Mouse (Mus musculus) intestine, postnatal 0 days (tissue): Measurements from ENCODE around the gene Hmbs. TPM values are rescaled to one million over a fixed set of nuclear protein-coding genes. Genes with fewer than 3 reads are reported as not detected.
A peak's percentile ranks its signal among the peaks of the same experiment; 100 is the strongest.
"Not testable (repeated sequence)": the region's sequence is repeated elsewhere in the genome, so short reads cannot be mapped to it uniquely, and the experiment has no call there.

ENCODE experiments used
- ATAC-seq: fragments of 200-750 bp; cut with Nextera tagmentation; 2 replicates; pipeline ENCODE4 v1.8.0; 2017; ENCODE audit warnings: mild to moderate bottlenecking, moderate TSS enrichment, moderate library complexity
- H3K27ac ChIP-seq: fragments of 300-500 bp; sonication (generic); 2 replicates; pipeline ENCODE4 v1.5.1; 2014; ENCODE audit warnings: mild to moderate bottlenecking, low read depth, low read length, moderate library complexity
- H3K27me3 ChIP-seq: fragments of 300-500 bp; sonication (generic); replicated peaks from 2 replicates; pipeline ENCODE4 v1.6.1; 2014; ENCODE audit warnings: low read length, mixed read lengths; ENCODE audit not compliant: control insufficient read depth, insufficient read depth
- H3K36me3 ChIP-seq: fragments of 300-500 bp; sonication (generic); 2 replicates; pipeline ENCODE4 v1.6.1; 2014; ENCODE audit warnings: mild to moderate bottlenecking, moderate library complexity; ENCODE audit not compliant: control insufficient read depth, insufficient read depth
- H3K4me1 ChIP-seq: fragments of 300-500 bp; sonication (generic); replicated peaks from 2 replicates; pipeline ENCODE4 v1.6.1; 2014; ENCODE audit warnings: antibody characterized with exemption, low read length, mixed read lengths; ENCODE audit not compliant: control insufficient read depth, insufficient read depth
- H3K4me2 ChIP-seq: fragments of 300-500 bp; sonication (generic); replicated peaks from 2 replicates; pipeline ENCODE4 v1.6.1; 2014; ENCODE audit warnings: low read depth, mild to moderate bottlenecking, moderate library complexity
- H3K4me3 ChIP-seq: fragments of 300-500 bp; sonication (generic); 2 replicates; pipeline ENCODE4 v1.5.1; 2014; ENCODE audit warnings: low read depth, low read length
- H3K9ac ChIP-seq: fragments of 300-500 bp; sonication (generic); 2 replicates; pipeline ENCODE4 v1.6.1; 2014; ENCODE audit warnings: mild to moderate bottlenecking, low read depth, low read length
- H3K9me3 ChIP-seq: fragments of 300-500 bp; sonication (generic); 2 replicates; pipeline ENCODE4 v1.6.1; 2016; ENCODE audit warnings: mixed run types; ENCODE audit not compliant: control insufficient read depth
- CTCF ChIP-seq: sonication (generic); IDR thresholded peaks from 2 replicates; pipeline ENCODE4 v1.5.1; 2016; ENCODE audit warnings: low read depth, mild to moderate bottlenecking, control low read depth, antibody characterized with exemption, moderate library complexity
- WGBS: fragments of 180-500 bp; shearing (Covaris S2); extraction: QIAGEN DNeasy Blood & Tissue Kit; methylation state at CpG from one replicate; pipeline ENCODE4 v1.1.7; 2014; 5-methylcytosine and 5-hydroxymethylcytosine counted together
- polyA plus RNA-seq: library from polyadenylated mRNA; unstranded; fragments of >200 nt; fragmentation: Nextera tagmentation; extraction: Ambion mirVana; gene quantifications from 2 replicates; pipeline ENCODE4 v1.2.1, GENCODE M21; 2015

The Hmbs gene
- polyA plus RNA-seq, 1 experiment from 2014 or later = 60.1 TPM

GRCm38 (mm10) chr9:44327064-44327711 lies 16.8 kb downstream of the Hmbs start:
- peak overlapping the region; percentile 76 for H3K4me2 ChIP-seq
- H3K27ac ChIP-seq = peak overlapping the region; percentile 91
- TF ChIP-seq CTCF = no peak
- H3K4me1 ChIP-seq = no peaks in the 10 kb centered on the region; the same call in 1 of the 2 replicates
- peaks cover 17% of the 10 kb centered on the region; the same call in 1 of the 2 replicates for H3K36me3 ChIP-seq
- H3K4me3 ChIP-seq = peak overlapping the region; percentile 82
- H3K27me3 ChIP-seq = no peaks in the 10 kb centered on the region
- peak; percentile 31 for ATAC-seq
- under 1% methylated on average over 22 of the region's 22 CpGs for WGBS
- peak overlapping the region; percentile 87 for H3K9ac ChIP-seq
- no peaks in the 10 kb centered on the region for H3K9me3 ChIP-seq

- Histone ChIP-seq H3K9me3 (no peaks in the 10 kb centered on the region), H3K27ac (peak overlapping the region; percentile 91), H3K4me1 (no peaks in the 10 kb centered on the region; the same call in 1 of the 2 replicates), H3K4me3 (peak overlapping the region; percentile 82), H3K4me2 (peak overlapping the region; percentile 76), H3K27me3 (no peaks in the 10 kb centered on the region), H3K36me3 (peaks cover 11% of the 10 kb centered on the region; the same call in 1 of the 2 replicates), H3K9ac (peak overlapping the region; percentile 87)
- ATAC-seq = peak; percentile 89
- peak; percentile 1; the same call in 1 of the 2 replicates for TF ChIP-seq CTCF
- under 1% methylated on average over 38 of the region's 38 CpGs for WGBS
Observed at GRCm38 (mm10) chr9:44326371-44327063, 17.5 kb downstream of the Hmbs start.

DNA sequence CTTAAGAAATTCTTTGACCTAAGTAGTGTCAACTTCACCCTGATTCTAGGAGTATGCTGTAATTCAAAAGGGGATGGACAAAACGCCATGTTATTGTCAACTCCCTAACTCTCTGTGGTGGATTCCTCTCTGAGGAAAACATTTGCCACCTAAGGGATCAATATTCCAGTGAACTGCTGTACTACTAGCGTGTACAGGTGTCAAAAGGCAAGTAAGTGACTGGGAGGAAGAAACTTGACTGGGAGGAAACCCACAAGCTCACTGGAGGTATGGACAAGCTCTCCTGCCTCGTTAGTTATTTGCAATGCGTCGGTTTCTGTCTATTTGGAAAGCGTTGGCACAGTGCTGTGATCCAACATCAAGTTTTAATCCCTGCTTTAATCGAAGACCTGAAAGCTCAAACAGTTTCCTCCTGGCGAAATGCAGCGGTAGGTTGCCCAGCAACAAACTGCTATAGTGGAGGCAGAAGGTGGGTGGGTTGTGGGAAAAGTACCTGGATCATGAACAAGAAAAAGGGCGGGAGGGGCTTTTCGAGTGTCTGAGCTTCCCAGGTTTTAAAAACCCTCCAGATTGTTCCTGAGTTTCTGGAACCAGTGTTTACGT lies 18.2 kb downstream of the Hmbs start, which contains the start of gene Dpagt1:
Gene Dpagt1 (plus strand): TSS at position 252 of the 603 bp plus-strand sequence.
- Histone ChIP-seq H3K9me3 (no peaks in the 10 kb centered on the region), H3K36me3 (peaks cover 6% of the 10 kb centered on the region; the same call in 1 of the 2 replicates), H3K4me1 (no peaks in the 10 kb centered on the region; the same call in none of the 2 replicates), H3K9ac (peak within 1 kb of the TSS; percentile 87), H3K4me2 (peak within 1 kb of the TSS; percentile 76), H3K27ac (peak within 1 kb of the TSS; percentile 91), H3K4me3 (peak within 1 kb of the TSS; percentile 82), H3K27me3 (no peaks in the 10 kb centered on the region)
- 1% methylated on average over 12 of the region's 12 CpGs for WGBS
- ATAC-seq = 0 out of 2 replicates have a peak, but pooled peaks have one; percentile 15
- no peak for TF ChIP-seq CTCF

- ATAC-seq, H3K9me3 ChIP-seq, H3K9ac ChIP-seq, H3K36me3 ChIP-seq, H3K4me1 ChIP-seq, H3K27me3 ChIP-seq, H3K27ac ChIP-seq, H3K4me3 ChIP-seq: not testable (repeated sequence)
- TF ChIP-seq CTCF = peak; percentile 12; the same call in 1 of the 2 replicates
- H3K4me2 ChIP-seq = peak overlapping the region; percentile 76
- 46% methylated on average over 6 of the region's 8 CpGs for WGBS
Observed at GRCm38 (mm10) chr9:44325032-44325767, 18.8 kb downstream of the Hmbs start.

- Histone ChIP-seq H3K36me3 (no peaks in the 10 kb centered on the region), H3K27ac (no peak overlapping the region), H3K9ac (no peak overlapping the region), H3K4me2 (no peak overlapping the region), H3K9me3 (no peaks in the 10 kb centered on the region), H3K4me3 (no peak overlapping the region), H3K4me1 (no peaks in the 10 kb centered on the region; the same call in none of the 2 replicates), H3K27me3 (no peaks in the 10 kb centered on the region)
- ATAC-seq = no peak
- WGBS = 82% methylated on average over 6 of the region's 6 CpGs
- TF ChIP-seq CTCF = no peak
Observed at GRCm38 (mm10) chr9:44324147-44324546, 19.9 kb downstream of the Hmbs start.
